Mouse (Mus musculus) hindbrain, embryonic 13.5 days (tissue): ENCODE measurements at regions not wholly inside any gene's neighbourhood (a gene's known extent, or its start where the extent isn't known, plus 50 kb on each side); places are given as distances from the start of the nearest gene placed in this dataset.

ENCODE experiments used
- ATAC-seq: fragments of 200-750 bp; cut with Nextera tagmentation; 2 replicates; pipeline ENCODE4 v1.8.0; 2017; ENCODE audit warnings: moderate TSS enrichment; ENCODE audit not compliant: low FRiP score
- H3K27ac ChIP-seq: fragments of 300-500 bp; sonication (generic); 2 replicates; pipeline ENCODE4 v1.5.1; 2015; ENCODE audit warnings: inconsistent platforms, mild to moderate bottlenecking, moderate library complexity
- H3K27me3 ChIP-seq: fragments of 300-500 bp; sonication (generic); 2 replicates; pipeline ENCODE4 v1.6.1; 2015; ENCODE audit warnings: mild to moderate bottlenecking, inconsistent platforms
- H3K36me3 ChIP-seq: fragments of 300-500 bp; sonication (generic); 2 replicates; pipeline ENCODE4 v1.6.1; 2015; ENCODE audit warnings: mild to moderate bottlenecking, inconsistent platforms
- H3K4me1 ChIP-seq: fragments of 300-500 bp; sonication (generic); replicated peaks from 2 replicates; pipeline ENCODE4 v1.6.1; 2015; ENCODE audit warnings: inconsistent platforms
- H3K4me2 ChIP-seq: fragments of 300-500 bp; sonication (generic); 2 replicates; pipeline ENCODE4 v1.6.1; 2015; ENCODE audit warnings: inconsistent platforms, mild to moderate bottlenecking, moderate library complexity
- H3K4me3 ChIP-seq: fragments of 300-500 bp; sonication (generic); 2 replicates; pipeline ENCODE4 v1.5.1; 2015; ENCODE audit warnings: mild to moderate bottlenecking, inconsistent platforms
- H3K9ac ChIP-seq: fragments of 300-500 bp; sonication (generic); 2 replicates; pipeline ENCODE4 v1.6.1; 2015; ENCODE audit warnings: mild to moderate bottlenecking, inconsistent platforms
- H3K9me3 ChIP-seq: fragments of 300-500 bp; sonication (generic); 2 replicates; pipeline ENCODE4 v1.6.1; 2016; ENCODE audit warnings: inconsistent platforms
- WGBS: fragments of 180-500 bp; shearing (Covaris S2); methylation state at CpG from one replicate; pipeline ENCODE4 v1.1.7; 2015; 5-methylcytosine and 5-hydroxymethylcytosine counted together

- H3K4me2 ChIP-seq, result no peak overlapping the region
- H3K36me3 ChIP-seq, result no peaks in the 10 kb centered on the region
- H3K27me3 ChIP-seq, result no peaks in the 10 kb centered on the region
- H3K9ac ChIP-seq, result no peak overlapping the region
- H3K4me1 ChIP-seq, result peaks cover 9% of the 10 kb centered on the region; the same call in 1 of the 2 replicates
- 71% methylated on average over 1 of the region's 1 CpGs for WGBS
- ATAC-seq, result no peak
- no peak overlapping the region for H3K27ac ChIP-seq
- no peaks in the 10 kb centered on the region for H3K9me3 ChIP-seq
- no peak overlapping the region for H3K4me3 ChIP-seq
Observed at GRCm38 (mm10) chr8:77825786-77826185, 101.5 kb upstream of the Ednra start.

DNA sequence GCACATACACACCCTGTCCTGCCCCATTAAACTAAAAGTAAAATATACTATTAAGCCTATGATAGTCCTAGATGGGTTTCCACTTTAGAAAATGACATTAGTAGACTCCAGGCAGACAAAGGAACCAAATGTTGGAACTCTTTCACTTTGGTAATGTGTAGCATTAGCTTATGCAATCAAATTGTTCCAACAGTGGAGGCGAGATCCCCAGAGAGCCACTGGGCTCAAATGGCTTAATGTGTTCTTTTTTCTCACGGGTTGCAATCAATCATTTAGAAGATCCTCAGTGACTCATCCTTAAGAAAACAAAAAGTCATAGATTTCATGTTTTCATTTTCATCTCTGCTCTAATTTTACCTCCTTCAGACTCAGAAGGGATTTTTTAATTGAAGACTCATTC lies 102.0 kb upstream of the Ednra start:
- H3K4me3 ChIP-seq, result no peak overlapping the region
- no peaks in the 10 kb centered on the region for H3K36me3 ChIP-seq
- H3K9me3 ChIP-seq, result no peaks in the 10 kb centered on the region
- peaks cover 9% of the 10 kb centered on the region; the same call in 1 of the 2 replicates for H3K4me1 ChIP-seq
- no peaks in the 10 kb centered on the region for H3K27me3 ChIP-seq
- no peak for ATAC-seq
- H3K9ac ChIP-seq, result no peak overlapping the region
- H3K4me2 ChIP-seq, result no peak overlapping the region
- H3K27ac ChIP-seq, result no peak overlapping the region
- WGBS, result 60% methylated on average over 2 of the region's 2 CpGs

GRCm38 (mm10) chr8:77828079-77828478 lies 103.8 kb upstream of the Ednra start:
- peaks cover 9% of the 10 kb centered on the region; the same call in 1 of the 2 replicates for H3K4me1 ChIP-seq
- H3K36me3 ChIP-seq, result no peaks in the 10 kb centered on the region
- H3K9me3 ChIP-seq, result no peaks in the 10 kb centered on the region
- no peak overlapping the region for H3K9ac ChIP-seq
- H3K4me2 ChIP-seq, result no peak overlapping the region
- 25% methylated on average over 7 of the region's 7 CpGs for WGBS
- no peak for ATAC-seq
- H3K27me3 ChIP-seq, result no peaks in the 10 kb centered on the region
- H3K27ac ChIP-seq, result no peak overlapping the region
- H3K4me3 ChIP-seq, result no peak overlapping the region

GRCm38 (mm10) chr8:77829126-77829748 lies 105.0 kb upstream of the Ednra start:
- no peaks in the 10 kb centered on the region for H3K27me3 ChIP-seq
- WGBS, result 67% methylated on average over 5 of the region's 5 CpGs
- H3K4me3 ChIP-seq, result no peak overlapping the region
- H3K27ac ChIP-seq, result no peak overlapping the region
- peaks cover 9% of the 10 kb centered on the region; the same call in 1 of the 2 replicates for H3K4me1 ChIP-seq
- H3K9me3 ChIP-seq, result no peaks in the 10 kb centered on the region
- H3K36me3 ChIP-seq, result no peaks in the 10 kb centered on the region
- H3K4me2 ChIP-seq, result no peak overlapping the region
- H3K9ac ChIP-seq, result no peak overlapping the region
- ATAC-seq, result no peak

- WGBS, result 85% methylated on average over 5 of the region's 5 CpGs
- Histone ChIP-seq H3K4me2 (no peak overlapping the region), H3K9me3 (no peaks in the 10 kb centered on the region), H3K27ac (no peak overlapping the region), H3K4me1 (peaks cover 9% of the 10 kb centered on the region; the same call in 1 of the 2 replicates), H3K27me3 (no peaks in the 10 kb centered on the region), H3K9ac (no peak overlapping the region), H3K36me3 (no peaks in the 10 kb centered on the region), H3K4me3 (no peak overlapping the region)
- no peak for ATAC-seq
Observed at GRCm38 (mm10) chr8:77829764-77830163, 105.5 kb upstream of the Ednra start.

- no peak overlapping the region for H3K4me3 ChIP-seq
- no peaks in the 10 kb centered on the region for H3K9me3 ChIP-seq
- no peak overlapping the region for H3K9ac ChIP-seq
- 82% methylated on average over 6 of the region's 6 CpGs for WGBS
- no peak overlapping the region for H3K27ac ChIP-seq
- H3K36me3 ChIP-seq, result no peaks in the 10 kb centered on the region
- no peaks in the 10 kb centered on the region for H3K27me3 ChIP-seq
- no peaks in the 10 kb centered on the region for H3K4me1 ChIP-seq
- no peak for ATAC-seq
- H3K4me2 ChIP-seq, result no peak overlapping the region
Observed at GRCm38 (mm10) chr8:77834283-77834682, 110.0 kb upstream of the Ednra start.

DNA sequence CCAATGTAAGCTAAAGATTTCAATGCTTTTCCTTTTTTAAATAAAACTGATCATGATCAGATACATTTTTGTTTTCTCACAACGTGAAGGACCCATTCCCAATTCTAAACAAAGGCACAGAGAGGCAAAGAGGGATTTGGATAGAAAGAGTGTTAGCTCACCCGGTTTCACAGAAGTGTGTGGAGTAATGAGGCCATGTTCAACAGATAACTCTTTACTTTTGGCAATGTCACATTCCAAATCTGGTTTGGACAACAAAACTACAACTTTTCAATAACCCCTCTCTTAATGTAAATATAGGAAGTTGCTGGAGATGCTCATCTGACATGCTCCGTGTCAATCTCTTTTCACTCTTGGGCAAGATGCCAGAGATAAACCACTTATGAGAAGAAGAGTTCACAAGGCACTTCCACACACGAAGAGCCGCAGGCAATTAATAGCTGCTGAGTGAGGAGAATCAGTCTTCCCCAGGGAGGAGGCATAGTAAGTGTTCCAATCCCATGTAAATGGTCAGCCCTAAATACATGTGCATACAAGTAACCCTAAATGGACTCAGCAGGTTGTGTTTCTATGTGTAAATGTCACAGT lies 112.7 kb upstream of the Ednra start:
- ATAC-seq, result no peak
- no peak overlapping the region for H3K27ac ChIP-seq
- H3K27me3 ChIP-seq, result no peaks in the 10 kb centered on the region
- H3K9me3 ChIP-seq, result no peaks in the 10 kb centered on the region
- no peak overlapping the region for H3K4me2 ChIP-seq
- 80% methylated on average over 5 of the region's 5 CpGs for WGBS
- no peak overlapping the region for H3K9ac ChIP-seq
- no peak overlapping the region for H3K4me3 ChIP-seq
- H3K36me3 ChIP-seq, result no peaks in the 10 kb centered on the region
- no peaks in the 10 kb centered on the region for H3K4me1 ChIP-seq

DNA sequence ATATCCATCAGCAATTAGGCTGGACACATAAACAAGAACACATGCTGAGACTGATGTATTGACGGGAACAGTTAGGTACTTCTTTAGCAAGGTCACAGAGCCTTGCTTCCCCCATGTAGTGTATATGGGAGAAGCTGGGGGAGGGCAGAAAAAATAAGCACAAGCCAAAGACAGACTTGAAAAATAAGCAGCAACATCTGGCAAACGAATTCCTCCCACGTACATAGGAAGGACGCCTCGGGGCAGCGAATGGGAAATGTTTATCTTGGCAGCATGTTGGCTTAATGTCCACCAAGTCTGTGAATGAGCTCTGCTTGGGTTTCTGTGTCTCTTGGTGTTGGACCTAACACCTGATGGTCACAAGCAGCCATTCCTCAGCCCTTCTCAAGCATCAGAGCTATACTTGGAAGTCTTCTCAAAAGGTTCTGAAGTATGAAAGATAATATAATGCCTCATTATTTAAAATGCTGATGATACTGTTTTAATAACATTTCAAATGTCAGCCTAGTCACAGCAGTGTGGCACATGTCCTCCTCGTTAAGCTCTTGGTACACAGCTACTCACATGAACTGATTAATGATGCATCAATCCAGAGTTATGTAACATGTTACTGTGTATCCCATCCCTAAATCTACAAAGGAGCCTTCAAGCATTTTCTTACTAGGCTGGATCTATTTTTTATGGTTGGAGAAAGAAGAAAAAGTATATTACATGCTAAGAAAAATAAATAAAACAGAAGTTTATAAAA lies 118.3 kb upstream of the Ednra start:
- no peak for ATAC-seq
- no peak overlapping the region for H3K9ac ChIP-seq
- no peak overlapping the region for H3K4me3 ChIP-seq
- H3K36me3 ChIP-seq, result no peaks in the 10 kb centered on the region
- no peak overlapping the region for H3K4me2 ChIP-seq
- H3K27ac ChIP-seq, result no peak overlapping the region
- no peaks in the 10 kb centered on the region for H3K27me3 ChIP-seq
- H3K4me1 ChIP-seq, result no peaks in the 10 kb centered on the region
- H3K9me3 ChIP-seq, result no peaks in the 10 kb centered on the region
- 68% methylated on average over 7 of the region's 7 CpGs for WGBS

GRCm38 (mm10) chr8:77843229-77843628 lies 119.0 kb upstream of the Ednra start:
- Histone ChIP-seq H3K4me3 (no peak overlapping the region), H3K27me3 (no peaks in the 10 kb centered on the region), H3K27ac (no peak overlapping the region), H3K9me3 (no peaks in the 10 kb centered on the region), H3K9ac (no peak overlapping the region), H3K4me1 (no peaks in the 10 kb centered on the region), H3K36me3 (no peaks in the 10 kb centered on the region), H3K4me2 (no peak overlapping the region)
- no peak for ATAC-seq
- WGBS, result 76% methylated on average over 3 of the region's 3 CpGs

- Histone ChIP-seq H3K27me3 (no peaks in the 10 kb centered on the region), H3K36me3 (no peaks in the 10 kb centered on the region), H3K27ac (no peak overlapping the region), H3K4me3 (no peak overlapping the region), H3K9ac (no peak overlapping the region), H3K9me3 (no peaks in the 10 kb centered on the region), H3K4me2 (no peak overlapping the region), H3K4me1 (no peaks in the 10 kb centered on the region)
- WGBS, result 80% methylated on average over 5 of the region's 5 CpGs
- ATAC-seq, result no peak
Observed at GRCm38 (mm10) chr8:77850523-77850922, 126.3 kb upstream of the Ednra start.

DNA sequence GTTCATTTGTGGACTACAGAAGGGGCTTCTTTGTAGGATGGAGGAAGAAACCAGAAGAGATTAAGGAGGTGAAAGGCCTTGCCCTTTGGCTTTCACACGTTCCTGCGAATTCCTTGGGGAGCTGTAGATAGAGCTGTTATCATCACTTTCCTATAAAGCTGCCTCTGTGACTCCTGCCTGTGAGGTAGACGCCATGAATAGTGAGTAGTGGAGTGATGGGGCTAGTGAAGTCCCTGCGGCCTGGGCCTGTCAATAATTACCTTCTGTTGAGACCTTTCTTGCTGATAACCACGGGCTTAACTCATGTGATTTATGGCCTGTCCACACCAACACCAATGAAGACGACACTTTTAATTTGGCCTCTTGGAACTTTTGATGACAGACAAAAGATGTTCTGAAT lies 146.0 kb upstream of the Ednra start:
- Histone ChIP-seq H3K36me3 (no peaks in the 10 kb centered on the region), H3K4me1 (no peaks in the 10 kb centered on the region), H3K4me2 (no peak overlapping the region), H3K9me3 (no peaks in the 10 kb centered on the region), H3K9ac (no peak overlapping the region), H3K27me3 (no peaks in the 10 kb centered on the region), H3K4me3 (no peak overlapping the region), H3K27ac (no peak overlapping the region)
- 43% methylated on average over 6 of the region's 6 CpGs for WGBS
- ATAC-seq, result no peak

GRCm38 (mm10) chr8:77872771-77873170 lies 148.5 kb upstream of the Ednra start:
- H3K9ac ChIP-seq, result no peak overlapping the region
- no peaks in the 10 kb centered on the region for H3K9me3 ChIP-seq
- no peak overlapping the region for H3K4me2 ChIP-seq
- 89% methylated on average over 1 of the region's 1 CpGs for WGBS
- no peaks in the 10 kb centered on the region for H3K36me3 ChIP-seq
- ATAC-seq, result no peak
- no peaks in the 10 kb centered on the region for H3K27me3 ChIP-seq
- H3K4me1 ChIP-seq, result no peaks in the 10 kb centered on the region
- H3K4me3 ChIP-seq, result no peak overlapping the region
- H3K27ac ChIP-seq, result no peak overlapping the region

DNA sequence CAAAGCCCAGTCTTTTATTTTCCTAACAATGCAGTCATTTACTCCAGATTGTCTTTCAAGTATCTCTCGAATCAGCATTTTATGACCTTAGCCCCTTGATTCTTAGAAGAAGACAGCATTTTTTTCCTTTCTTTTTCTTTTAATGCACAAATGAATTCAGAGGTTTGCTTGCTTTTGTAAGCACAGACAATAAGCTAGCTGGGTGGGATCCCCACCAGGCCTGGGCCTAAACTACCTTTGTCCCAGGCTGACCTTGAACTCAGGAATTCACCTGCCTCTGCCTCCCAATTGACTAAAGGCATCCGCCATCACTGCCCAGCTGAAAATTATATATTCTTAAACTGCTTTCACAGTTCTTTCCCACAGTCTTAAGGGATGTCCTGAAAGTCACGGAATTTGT lies 195.5 kb upstream of the Ednra start:
- Histone ChIP-seq H3K9me3 (peaks cover 4% of the 10 kb centered on the region; the same call in 1 of the 2 replicates), H3K36me3 (no peaks in the 10 kb centered on the region), H3K27me3 (no peaks in the 10 kb centered on the region), H3K4me1 (no peaks in the 10 kb centered on the region), H3K27ac (no peak overlapping the region), H3K4me3 (no peak overlapping the region), H3K9ac (no peak overlapping the region), H3K4me2 (no peak overlapping the region)
- WGBS, result 88% methylated on average over 3 of the region's 3 CpGs
- no peak for ATAC-seq
